Mouse (Mus musculus) liver, postnatal 0 days (tissue): ENCODE measurements at regions not wholly inside any gene's neighbourhood (a gene's known extent, or its start where the extent isn't known, plus 50 kb on each side); places are given as distances from the start of the nearest gene placed in this dataset.
A peak's percentile ranks its signal among the peaks of the same experiment; 100 is the strongest.

Experiments
- ATAC-seq: fragments of 200-750 bp; cut with Nextera tagmentation; 2 replicates; pipeline ENCODE4 v1.8.0; 2017; ENCODE audit warnings: mild to moderate bottlenecking, moderate library complexity
- DNase-seq: peaks from one replicate; pipeline ENCODE4 v3.0.0-alpha.2; 2016
- H3K27ac ChIP-seq: fragments of 300-500 bp; sonication (generic); 2 replicates; pipeline ENCODE4 v1.5.1; 2014; ENCODE audit warnings: antibody characterized with exemption, moderate library complexity, mild to moderate bottlenecking, low read depth
- H3K27me3 ChIP-seq: fragments of 300-500 bp; sonication (generic); 2 replicates; pipeline ENCODE4 v1.6.1; 2014; ENCODE audit warnings: low read length, control low read depth, mixed read lengths; ENCODE audit not compliant: insufficient read depth
- H3K36me3 ChIP-seq: fragments of 300-500 bp; sonication (generic); replicated peaks from 2 replicates; pipeline ENCODE4 v1.6.1; 2014; ENCODE audit warnings: mild to moderate bottlenecking, control low read depth, low read length, moderate library complexity, mixed read lengths; ENCODE audit not compliant: insufficient read depth
- H3K4me1 ChIP-seq: fragments of 300-500 bp; sonication (generic); 2 replicates; pipeline ENCODE4 v1.6.1; 2014; ENCODE audit warnings: antibody characterized with exemption, mild to moderate bottlenecking, control low read depth; ENCODE audit not compliant: insufficient read depth
- H3K4me2 ChIP-seq: fragments of 300-500 bp; sonication (generic); 2 replicates; pipeline ENCODE4 v1.6.1; 2014; ENCODE audit warnings: low read depth, mild to moderate bottlenecking, low read length, moderate library complexity, mixed read lengths
- H3K4me3 ChIP-seq: fragments of 300-500 bp; sonication (generic); 2 replicates; pipeline ENCODE4 v1.5.1; 2014; ENCODE audit warnings: low read depth, low read length
- H3K9ac ChIP-seq: fragments of 300-500 bp; sonication (generic); replicated peaks from 2 replicates; pipeline ENCODE4 v1.6.1; 2014; ENCODE audit warnings: mild to moderate bottlenecking, moderate library complexity
- H3K9me3 ChIP-seq: fragments of 300-500 bp; sonication (generic); 2 replicates; pipeline ENCODE4 v1.6.1; 2016; ENCODE audit warnings: mild to moderate bottlenecking, control low read depth, low read length, mixed read lengths
- CTCF ChIP-seq: sonication (generic); IDR thresholded peaks from 2 replicates; pipeline ENCODE4 v1.5.1; 2016; ENCODE audit warnings: antibody characterized with exemption, low read depth
- EP300 ChIP-seq: IDR thresholded peaks from 2 replicates; pipeline ENCODE4 v1.6.1; 2016; ENCODE audit warnings: antibody characterized with exemption, low read depth, mild to moderate bottlenecking
- WGBS: fragments of 180-500 bp; shearing (Covaris S2); extraction: QIAGEN DNeasy Blood & Tissue Kit; methylation state at CpG from one replicate; pipeline ENCODE4 v1.1.7; 2014; ENCODE audit not compliant: insufficient replicate concordance; 5-methylcytosine and 5-hydroxymethylcytosine counted together

- Histone ChIP-seq H3K27ac (no peak overlapping the region), H3K4me2 (no peak overlapping the region), H3K27me3 (no peaks in the 10 kb centered on the region), H3K36me3 (no peaks in the 10 kb centered on the region), H3K4me1 (no peaks in the 10 kb centered on the region), H3K9me3 (no peaks in the 10 kb centered on the region), H3K4me3 (no peak overlapping the region), H3K9ac (no peak overlapping the region)
- WGBS = 74% methylated on average over 8 of the region's 8 CpGs
- DNase-seq (no peak), ATAC-seq (no peak)
- TF ChIP-seq CTCF (no peak), EP300 (no peak)
Measured at GRCm38 (mm10) chr6:4432192-4432591, 72.4 kb upstream of the Col1a2 start.

GRCm38 (mm10) chr6:4436439-4436838 lies 68.2 kb upstream of the Col1a2 start:
- Histone ChIP-seq H3K4me2 (peak overlapping the region; percentile 34; the same call in 1 of the 2 replicates), H3K9ac (no peak overlapping the region), H3K36me3 (no peaks in the 10 kb centered on the region), H3K4me1 (no peaks in the 10 kb centered on the region), H3K27me3 (no peaks in the 10 kb centered on the region), H3K27ac (no peak overlapping the region), H3K4me3 (no peak overlapping the region), H3K9me3 (no peaks in the 10 kb centered on the region)
- TF ChIP-seq CTCF (no peak), EP300 (no peak)
- no peak for ATAC-seq
- 61% methylated on average over 4 of the region's 4 CpGs for WGBS
- no peak for DNase-seq

GRCm38 (mm10) chr6:4436874-4437273 lies 67.7 kb upstream of the Col1a2 start:
- no peaks in the 10 kb centered on the region for H3K27me3 ChIP-seq
- no peaks in the 10 kb centered on the region for H3K36me3 ChIP-seq
- H3K9me3 ChIP-seq = no peaks in the 10 kb centered on the region
- H3K27ac ChIP-seq = no peak overlapping the region
- 57% methylated on average over 1 of the region's 1 CpGs for WGBS
- ATAC-seq (no peak), DNase-seq (no peak)
- no peak overlapping the region for H3K4me3 ChIP-seq
- H3K4me1 ChIP-seq = no peaks in the 10 kb centered on the region
- H3K9ac ChIP-seq = no peak overlapping the region
- TF ChIP-seq EP300 (no peak), CTCF (no peak)
- no peak overlapping the region for H3K4me2 ChIP-seq

GRCm38 (mm10) chr6:4441618-4442167 lies 62.9 kb upstream of the Col1a2 start:
- Histone ChIP-seq H3K4me1 (no peaks in the 10 kb centered on the region), H3K36me3 (no peaks in the 10 kb centered on the region), H3K27me3 (no peaks in the 10 kb centered on the region), H3K27ac (no peak overlapping the region), H3K4me3 (no peak overlapping the region), H3K9me3 (no peaks in the 10 kb centered on the region), H3K4me2 (no peak overlapping the region), H3K9ac (no peak overlapping the region)
- no peak for ATAC-seq
- 58% methylated on average over 4 of the region's 4 CpGs for WGBS
- no peak for DNase-seq
- no peak for TF ChIP-seq CTCF

GRCm38 (mm10) chr6:4445906-4446305 lies 58.7 kb upstream of the Col1a2 start:
- WGBS = 56% methylated on average over 1 of the region's 1 CpGs
- Histone ChIP-seq H3K4me1 (no peaks in the 10 kb centered on the region), H3K9me3 (no peaks in the 10 kb centered on the region), H3K4me2 (no peak overlapping the region), H3K36me3 (no peaks in the 10 kb centered on the region), H3K4me3 (no peak overlapping the region), H3K9ac (no peak overlapping the region), H3K27ac (no peak overlapping the region), H3K27me3 (no peaks in the 10 kb centered on the region)
- ATAC-seq (no peak), DNase-seq (no peak)
- no peak for TF ChIP-seq CTCF

GRCm38 (mm10) chr6:4451227-4451626 lies 53.4 kb upstream of the Col1a2 start:
- Histone ChIP-seq H3K4me3 (no peak overlapping the region), H3K27me3 (no peaks in the 10 kb centered on the region), H3K27ac (no peak overlapping the region), H3K9me3 (no peaks in the 10 kb centered on the region), H3K9ac (no peak overlapping the region), H3K4me1 (no peaks in the 10 kb centered on the region), H3K4me2 (no peak overlapping the region), H3K36me3 (no peaks in the 10 kb centered on the region)
- ATAC-seq = no peak
- TF ChIP-seq CTCF (no peak), EP300 (no peak)
- WGBS = 81% methylated on average over 2 of the region's 2 CpGs
- no peak for DNase-seq
